Mouse (Mus musculus) liver, embryonic 12.5 days (tissue): Measurements from ENCODE around the gene Gm5788. TPM values are rescaled to one million over a fixed set of nuclear protein-coding genes. Genes with fewer than 3 reads are reported as not detected.

Source experiments
- ATAC-seq: fragments of 200-750 bp; cut with Nextera tagmentation; 2 replicates; pipeline ENCODE4 v1.8.0; 2017; ENCODE audit warnings: moderate number of reproducible peaks, mild to moderate bottlenecking, moderate library complexity
- H3K27ac ChIP-seq: fragments of 300-500 bp; sonication (generic); 2 replicates; pipeline ENCODE4 v1.5.1; 2016; ENCODE audit warnings: mild to moderate bottlenecking
- H3K27me3 ChIP-seq: fragments of 300-500 bp; sonication (generic); replicated peaks from 2 replicates; pipeline ENCODE4 v1.6.1; 2016; ENCODE audit warnings: mild to moderate bottlenecking, moderate library complexity
- H3K36me3 ChIP-seq: fragments of 300-500 bp; sonication (generic); 2 replicates; pipeline ENCODE4 v1.6.1; 2016; ENCODE audit warnings: mild to moderate bottlenecking, moderate library complexity
- H3K4me1 ChIP-seq: fragments of 300-500 bp; sonication (generic); 2 replicates; pipeline ENCODE4 v1.6.1; 2016
- H3K4me2 ChIP-seq: fragments of 300-500 bp; sonication (generic); 2 replicates; pipeline ENCODE4 v1.6.1; 2016; ENCODE audit warnings: mild to moderate bottlenecking, moderate library complexity
- H3K4me3 ChIP-seq: fragments of 300-500 bp; sonication (generic); 2 replicates; pipeline ENCODE4 v1.5.1; 2016; ENCODE audit warnings: mild to moderate bottlenecking, moderate library complexity
- H3K9ac ChIP-seq: fragments of 300-500 bp; sonication (generic); 2 replicates; pipeline ENCODE4 v1.6.1; 2016; ENCODE audit warnings: mild to moderate bottlenecking, moderate library complexity
- H3K9me3 ChIP-seq: fragments of 300-500 bp; sonication (generic); replicated peaks from 2 replicates; pipeline ENCODE4 v1.6.1; 2016; ENCODE audit warnings: mild to moderate bottlenecking, moderate library complexity
- whole genome bisulfite sequencing: fragments of 180-500 bp; shearing (Covaris S2); methylation state at CpG from one replicate; pipeline ENCODE4 v1.1.7; 2016; ENCODE audit not compliant: insufficient replicate concordance; 5-methylcytosine and 5-hydroxymethylcytosine counted together
- polyA plus RNA-seq: library from polyadenylated mRNA; unstranded; fragments of >200 nt; fragmentation: Nextera tagmentation; extraction: Ambion mirVana; gene quantifications from 2 replicates; pipeline ENCODE4 v1.2.1, GENCODE M21; 2016

The Gm5788 gene
- polyA plus RNA-seq, 1 experiment from 2014 or later = not detected

GRCm38 (mm10) chr12:87543927-87544326 is 49.4 kb downstream of the Gm5788 start:
- no peak overlapping the region for H3K27ac ChIP-seq
- 64% methylated on average over 3 of the region's 3 CpGs for WGBS
- H3K4me3 ChIP-seq = no peak overlapping the region
- H3K36me3 ChIP-seq = no peaks in the 10 kb centered on the region
- peaks cover 7% of the 10 kb centered on the region; the same call in 1 of the 2 replicates for H3K9me3 ChIP-seq
- H3K4me2 ChIP-seq = no peak overlapping the region
- no peak overlapping the region for H3K9ac ChIP-seq
- no peaks in the 10 kb centered on the region for H3K27me3 ChIP-seq
- H3K4me1 ChIP-seq = no peaks in the 10 kb centered on the region
- no peak for ATAC-seq

Other genes with a start within 250 kb of the Gm5788 start
- gene Vipas39, start 228.5 kb upstream of the Gm5788 start, polyA plus RNA-seq = 11.6 and 13.6 TPM in 2 replicates
- gene Ahsa1, start 228.2 kb upstream of the Gm5788 start, polyA plus RNA-seq = 214 and 222 TPM in 2 replicates
- gene Ism2, start 195.0 kb upstream of the Gm5788 start, polyA plus RNA-seq = 0.33 and 0.74 TPM in 2 replicates
- gene Sptlc2, start 106.4 kb upstream of the Gm5788 start, polyA plus RNA-seq = 34.2 and 39.7 TPM in 2 replicates
- 211 and 219 TPM in 2 replicates for gene Slirp, start 50.8 kb upstream of the Gm5788 start, polyA plus RNA-seq
- gene Alkbh1, start 50.7 kb upstream of the Gm5788 start, polyA plus RNA-seq = 34.5 and 39.2 TPM in 2 replicates
- gene Snw1, start 22.4 kb upstream of the Gm5788 start, polyA plus RNA-seq = 82.5 and 85.6 TPM in 2 replicates
- gene Gm8300, start 19.6 kb downstream of the Gm5788 start, polyA plus RNA-seq = not detected in 2 replicates
- not detected in 2 replicates for gene Oog1, start 108.0 kb downstream of the Gm5788 start, polyA plus RNA-seq
- not detected in 2 replicates for gene Gm4027, start 124.1 kb downstream of the Gm5788 start, polyA plus RNA-seq
- not detected in 2 replicates for gene Gm16381, start 149.9 kb downstream of the Gm5788 start, polyA plus RNA-seq